Mouse (Mus musculus) megakaryocyte-erythroid progenitor cell, adult 5-6 weeks (primary cell): Measurements from ENCODE around the gene Otulinl. TPM values are rescaled to one million over a fixed set of nuclear protein-coding genes. Genes with fewer than 3 reads are reported as not detected.
A peak's percentile ranks its signal among the peaks of the same experiment; 100 is the strongest.

Experiments
- ATAC-seq: replicated peaks from 2 replicates; pipeline ENCODE4 v1.8.0; 2016; ENCODE audit warnings: mild to moderate bottlenecking, inconsistent platforms; ENCODE audit not compliant: severe bottlenecking, poor library complexity, low FRiP score, low TSS enrichment
- total RNA-seq, 2 experiments: library from RNA; stranded (forward) in 1 of 2; stranded (reverse) in 1 of 2; fragments of 200-1000, 215-1000 nt in 1 of 2; fragments of >200 nt in 1 of 2; fragmentation: Nextera tagmentation in 1 of 2; gene quantifications; 2 replicates each; pipeline ENCODE4 v1.2.3; 2014 to 2017

The Otulinl gene
- total RNA-seq, 2 experiments from 2014 or later: 4.0 to 6.9 TPM

- no peak for ATAC-seq
Measured at GRCm38 (mm10) chr15:27625014-27625889, 56.1 kb downstream of the Otulinl start.

DNA sequence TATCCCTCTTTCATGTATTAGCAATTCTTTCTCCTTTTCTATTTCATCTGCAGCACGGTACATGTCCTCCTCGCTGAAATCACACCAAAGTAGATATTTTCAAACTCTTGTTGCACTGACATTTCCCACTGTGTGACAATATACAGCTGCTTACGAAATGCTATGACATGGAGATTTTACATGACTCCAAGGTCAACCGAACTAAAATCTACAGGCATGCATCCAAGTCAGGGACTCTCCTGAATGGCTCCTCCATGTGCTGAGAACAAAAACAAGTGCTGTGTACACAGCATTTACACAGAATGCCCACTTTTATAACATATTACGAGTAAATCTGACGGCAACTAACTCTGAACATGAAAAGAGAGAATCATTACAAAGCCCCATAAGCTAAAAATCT is 58.1 kb downstream of the Otulinl start:
- no peak for ATAC-seq

DNA sequence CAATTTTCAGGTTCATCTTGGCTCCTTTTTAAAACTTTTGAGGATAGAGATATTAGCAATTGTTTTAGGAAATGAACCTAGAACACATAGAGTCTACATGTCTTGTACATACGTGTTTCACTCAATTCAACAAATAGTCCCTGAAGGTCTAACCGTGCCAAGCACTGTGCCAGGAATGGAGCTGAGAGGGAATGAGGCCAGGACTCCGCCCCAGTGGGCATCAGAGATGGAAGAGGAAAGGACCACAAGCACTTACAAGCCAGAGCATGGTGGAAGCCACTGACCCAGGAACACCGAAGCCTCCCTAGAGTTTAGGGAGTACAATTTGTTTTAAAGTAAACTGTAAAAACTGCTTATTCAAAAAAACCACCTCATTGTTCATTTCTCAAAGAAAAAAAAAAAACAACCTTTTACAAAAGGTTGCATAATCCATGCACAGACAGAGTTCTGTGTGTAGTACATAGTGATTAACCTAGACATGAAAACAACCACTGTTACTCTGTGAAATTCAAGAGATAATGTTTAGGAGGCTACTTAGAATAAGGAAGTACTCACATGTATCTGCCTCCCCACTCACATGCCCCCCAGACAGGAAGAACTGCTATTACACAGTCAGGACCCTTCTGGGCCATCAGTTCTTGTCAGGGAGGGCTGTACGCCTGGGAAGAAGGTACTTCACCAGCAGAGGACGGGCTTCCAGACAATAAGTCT is 60.7 kb downstream of the Otulinl start:
- no peak for ATAC-seq

DNA sequence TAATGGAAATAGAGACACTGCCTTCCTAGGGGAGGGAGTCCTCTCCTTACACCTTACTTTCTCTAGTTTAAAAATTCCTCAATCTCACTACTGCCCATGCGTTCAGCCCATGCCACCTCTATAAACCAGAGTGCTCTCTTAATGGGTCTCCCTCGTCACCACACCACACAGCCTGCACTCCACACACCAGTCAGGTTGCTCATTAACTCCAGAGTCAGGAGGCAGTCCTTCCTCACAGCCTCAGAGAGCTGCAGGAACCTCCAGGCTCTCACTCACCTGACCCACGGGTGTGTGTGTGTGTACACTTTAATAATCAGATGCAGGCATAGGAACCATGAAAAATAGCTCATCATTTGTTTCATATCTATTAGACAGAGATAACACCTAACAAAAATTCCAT is 61.7 kb downstream of the Otulinl start:
- ATAC-seq: no peak

DNA sequence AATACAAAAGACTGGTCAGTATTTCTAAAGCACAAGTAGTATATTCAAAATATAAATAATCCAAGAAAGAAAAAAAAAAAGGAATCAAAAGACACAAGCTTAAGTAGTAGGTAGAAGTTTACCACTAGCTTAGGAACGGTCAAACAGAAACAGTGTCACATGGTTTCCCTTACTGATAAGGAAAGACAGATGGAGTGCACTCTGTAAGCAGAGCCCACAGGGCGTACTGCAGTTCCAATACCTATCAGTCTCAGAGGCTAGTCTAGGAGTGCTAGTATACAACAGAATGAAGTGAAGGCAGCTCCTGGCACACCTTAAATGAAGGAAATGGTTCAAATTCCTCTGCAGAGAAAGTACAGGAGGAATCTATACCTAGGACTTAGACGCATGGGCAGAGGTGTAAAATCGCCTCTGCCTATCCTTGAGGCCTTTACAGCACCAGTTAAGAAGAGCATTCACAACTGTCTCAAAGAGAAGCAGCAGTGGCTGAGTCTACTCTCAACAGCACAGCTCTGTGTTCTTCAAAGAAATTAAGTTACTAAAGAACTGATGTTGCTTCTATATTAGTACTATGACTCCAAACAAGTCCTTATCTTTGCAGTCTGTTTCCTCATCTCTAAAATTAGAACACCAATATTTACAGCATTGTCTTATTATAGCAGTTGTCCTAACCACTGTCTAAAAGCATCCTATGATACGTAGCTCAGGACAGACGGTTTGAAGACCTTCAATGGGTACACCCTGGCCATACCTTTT is 62.4 kb downstream of the Otulinl start:
- ATAC-seq: peak; percentile 92

GRCm38 (mm10) chr15:27617227-27617626 is 64.2 kb downstream of the Otulinl start:
- ATAC-seq: no peak

- ATAC-seq: no peak
Measured at GRCm38 (mm10) chr15:27616159-27616558, 65.2 kb downstream of the Otulinl start.

DNA sequence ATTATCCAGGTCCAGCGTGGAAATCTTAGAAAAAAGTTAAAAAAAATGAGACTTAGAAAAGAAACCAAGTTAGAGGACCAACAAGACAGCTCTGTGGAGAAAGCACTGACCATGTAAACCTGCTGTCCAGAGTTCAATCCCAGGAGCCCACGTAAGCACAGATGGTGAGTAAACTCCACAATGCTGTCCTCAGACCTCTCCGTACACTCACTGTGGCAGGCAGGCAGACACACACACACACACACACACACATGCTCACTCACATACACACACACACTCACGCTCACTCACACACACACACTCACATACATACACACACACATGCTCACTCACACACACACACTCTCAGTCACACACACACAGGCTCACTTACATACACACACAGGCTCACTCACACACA is 68.1 kb downstream of the Otulinl start:
- ATAC-seq: no peak

GRCm38 (mm10) chr15:27612533-27613221 is 68.7 kb downstream of the Otulinl start:
- ATAC-seq: peak; percentile 86

- peak; percentile 28; the same call in 1 of the 2 replicates for ATAC-seq
Measured at GRCm38 (mm10) chr15:27609554-27609953, 71.8 kb downstream of the Otulinl start.

- ATAC-seq: no peak
Measured at GRCm38 (mm10) chr15:27605252-27605651, 76.1 kb downstream of the Otulinl start.

Other genes starting within 250 kb of the Otulinl start
- gene Ank, start 214.9 kb downstream of the Otulinl start, total RNA-seq (2014; fragmentation: Nextera tagmentation): 43.4 and 61.0 TPM in 2 replicates
- gene Ank, start 214.9 kb downstream of the Otulinl start, total RNA-seq (2017): 23.5 and 29.0 TPM in 2 replicates
- gene Otulin, start 50.9 kb downstream of the Otulinl start, total RNA-seq (2014; fragmentation: Nextera tagmentation): 36.3 and 51.2 TPM in 2 replicates
- gene Otulin, start 50.9 kb downstream of the Otulinl start, total RNA-seq (2017): 31.0 and 32.2 TPM in 2 replicates